Mouse (Mus musculus): ENCODE measurements around the gene Rragb. TPM values are rescaled to one million over a fixed set of nuclear protein-coding genes. Genes with fewer than 3 reads are reported as not detected.
"Not testable (repeated sequence)": the region's sequence is repeated elsewhere in the genome, so short reads cannot be mapped to it uniquely, and the experiment has no call there.

The Rragb gene
- 1 to 10 TPM; 4.5 to 4.8 TPM for polyA plus RNA-seq (2017; shearing (Covaris generic))

DNA sequence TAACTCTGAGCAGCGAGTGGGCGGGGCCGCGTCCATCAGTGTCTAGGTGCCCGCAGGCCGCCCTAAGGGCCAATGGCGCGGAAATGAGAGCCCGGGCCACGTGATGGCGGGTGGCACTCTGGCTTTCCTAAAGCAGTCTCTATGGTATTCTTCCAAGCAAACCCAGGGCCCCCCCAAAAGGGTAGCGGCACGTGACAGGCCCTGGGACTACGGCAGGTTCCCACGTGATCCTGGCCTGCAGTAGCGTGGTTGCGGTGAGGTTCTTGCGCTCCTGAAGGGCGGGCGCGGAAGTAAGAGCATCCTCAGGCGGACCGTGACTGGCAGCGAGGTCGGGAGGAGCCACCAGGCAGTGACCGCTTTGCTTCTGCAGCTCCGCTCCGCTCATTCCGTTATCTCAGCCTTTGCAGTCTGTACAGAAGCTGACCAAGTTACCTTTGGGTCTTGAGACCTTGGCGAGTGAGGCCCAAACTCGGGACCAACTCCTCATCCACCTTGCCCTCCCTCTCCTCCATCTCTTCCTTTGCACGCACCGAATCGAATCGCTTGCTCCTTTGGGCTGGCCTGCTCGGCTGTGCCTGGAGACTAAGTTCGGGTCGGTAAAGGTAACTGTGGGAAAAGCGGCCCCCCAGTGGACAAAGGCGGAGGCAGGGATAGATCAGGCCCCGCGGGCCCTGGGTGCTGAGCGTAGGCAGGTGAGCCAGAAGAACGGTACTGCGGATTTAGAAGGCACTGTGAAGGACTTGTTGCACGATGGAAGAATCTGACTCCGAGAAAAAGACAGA, at the start of gene Rragb:
Rragb (plus strand) TSS at position 248 of the 782 bp plus-strand sequence.
- ATAC-seq: peak; percentile 94

GRCm38 (mm10) chrX:153118486-153118885, 21.3 kb upstream of the Rragb start, which contains the start of gene Foxr2:
Foxr2 (plus strand) TSS chrX:153118786.
- no peak for ATAC-seq

DNA sequence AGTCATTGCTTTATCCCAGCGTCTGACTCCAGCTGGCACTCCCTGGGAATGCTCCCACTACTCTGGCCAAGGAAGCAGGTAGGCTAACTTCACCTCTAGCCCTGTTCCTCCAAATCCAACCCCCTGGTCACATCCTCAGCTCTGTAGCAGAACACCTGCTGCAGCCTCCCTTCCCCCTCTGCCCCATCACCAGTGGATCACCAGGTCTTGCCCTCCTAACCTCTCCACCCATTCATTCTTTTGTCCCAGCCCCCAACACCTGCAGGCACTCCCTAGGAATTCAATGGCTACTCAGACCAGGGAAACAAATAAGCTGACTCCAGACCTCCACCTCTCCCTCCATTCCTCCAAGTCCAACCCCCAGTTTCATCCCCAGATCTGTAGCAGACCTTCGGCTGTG, 20.8 kb upstream of the Rragb start:
- no peak for ATAC-seq

DNA sequence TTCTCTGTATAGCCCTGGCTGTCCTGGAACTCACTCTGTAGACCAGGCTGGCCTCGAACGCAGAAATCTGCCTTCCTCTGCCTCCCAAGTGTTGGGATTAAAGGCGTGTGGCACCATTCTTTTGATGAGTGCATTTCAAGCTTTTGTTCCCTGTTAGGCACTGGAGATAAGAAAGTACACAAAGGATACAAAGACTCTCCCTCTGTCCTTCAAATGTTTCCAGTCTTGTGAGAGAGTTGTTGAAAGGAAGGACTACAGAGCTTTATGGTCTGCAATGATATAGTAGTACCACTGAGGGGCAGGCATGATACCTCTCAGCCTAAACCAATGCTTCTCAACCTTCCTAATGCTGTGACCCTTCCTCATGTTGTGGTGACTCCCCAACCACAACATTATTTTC, 2.9 kb downstream of the Rragb start:
- ATAC-seq: no peak

DNA sequence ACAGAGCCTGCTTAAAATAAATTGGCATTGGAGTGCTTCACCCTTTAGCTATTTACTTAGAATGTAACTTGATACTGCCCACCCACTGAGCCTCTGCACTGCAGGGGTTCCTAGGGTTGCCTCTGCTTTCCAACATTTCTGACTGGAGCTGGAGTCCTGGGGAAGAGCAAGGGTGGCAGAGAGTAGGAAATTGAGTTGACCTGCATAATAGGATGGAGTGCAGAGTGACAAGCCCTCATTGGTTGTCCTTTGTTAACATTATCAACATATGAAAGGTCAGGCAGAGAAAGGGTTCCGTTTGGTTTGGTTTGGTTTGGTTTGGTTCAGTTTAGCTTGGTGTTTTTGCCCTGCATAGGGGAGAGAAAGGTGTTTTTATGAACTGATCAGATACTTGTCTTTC, 12.0 kb downstream of the Rragb start:
- no peak for ATAC-seq

- peak; percentile 84 for ATAC-seq
Measured at GRCm38 (mm10) chrX:153155322-153155721, 15.5 kb downstream of the Rragb start.

DNA sequence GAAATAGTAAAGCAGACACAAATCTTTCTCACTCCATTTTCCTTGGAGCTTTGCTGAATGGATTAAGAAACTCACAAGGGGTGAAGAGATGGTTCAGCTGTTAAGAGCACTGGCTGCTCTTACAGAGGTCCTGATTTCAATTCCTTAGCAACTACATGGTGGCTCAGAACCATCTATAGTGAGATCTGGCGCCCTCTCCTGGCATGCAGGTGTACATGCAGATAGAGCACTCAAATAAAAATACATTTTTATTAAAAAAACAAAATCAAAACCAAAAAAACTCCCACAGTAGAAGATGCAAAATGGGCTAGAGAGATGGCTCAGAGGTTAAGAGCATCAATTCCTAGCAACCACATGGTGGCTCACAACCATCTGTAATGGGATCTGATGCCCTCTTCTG, 35.0 kb downstream of the Rragb start:
- peak; percentile 36 for ATAC-seq

GRCm38 (mm10) chrX:153182221-153182620, 42.4 kb downstream of the Rragb start:
- ATAC-seq: no peak

DNA sequence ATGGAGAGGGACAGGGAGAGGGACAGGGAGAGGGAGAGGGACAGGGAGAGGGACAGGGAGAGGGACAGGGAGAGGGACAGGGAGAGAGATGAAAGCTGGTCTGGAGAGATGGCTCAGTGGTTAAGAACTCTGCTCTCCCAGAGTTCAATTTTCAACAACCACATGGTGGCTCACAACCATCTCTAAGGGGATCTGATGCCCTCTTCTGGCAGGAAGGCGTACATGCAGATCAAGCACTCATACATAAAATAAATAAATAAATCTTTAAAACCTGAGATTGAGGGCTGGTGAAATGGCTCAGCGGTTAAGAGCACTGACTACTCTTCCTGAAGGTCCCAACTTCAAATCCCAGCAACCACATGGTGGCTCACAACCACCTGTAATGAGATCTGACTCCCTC, 59.4 kb downstream of the Rragb start:
- not testable (repeated sequence) for ATAC-seq

DNA sequence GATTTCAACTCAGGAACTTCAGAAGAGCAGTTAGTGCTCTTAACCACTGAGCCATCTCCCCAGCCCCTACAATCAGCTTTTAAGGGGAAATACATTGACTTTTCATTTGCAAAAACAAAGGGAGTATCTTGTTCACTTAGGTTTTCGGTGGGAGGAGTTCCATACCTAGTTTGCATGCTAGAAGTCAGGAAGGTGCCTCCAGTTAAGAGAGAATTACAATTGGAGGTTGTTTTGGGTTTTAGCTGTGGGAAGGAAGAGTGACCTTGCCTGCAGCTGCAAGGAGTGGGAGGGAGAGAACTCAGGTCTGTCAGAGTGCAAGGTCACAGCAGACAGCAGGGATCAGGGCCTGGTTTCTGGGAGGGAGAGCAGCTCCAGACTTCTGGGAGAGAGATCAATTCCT, 71.3 kb downstream of the Rragb start:
- no peak for ATAC-seq

Other genes with a start within 250 kb of the Rragb start
- not detected for gene Usp51, start 133.5 kb upstream of the Rragb start, polyA plus RNA-seq (2017; shearing (Covaris generic))
- 1 to 10 TPM in 1 of 2 experiments, under 1 TPM in 1; 0.46 to 1.0 TPM for gene Mageh1, start 102.4 kb upstream of the Rragb start, polyA plus RNA-seq (2017; shearing (Covaris generic))
- gene Foxr2, start 21.2 kb upstream of the Rragb start, polyA plus RNA-seq (2017; shearing (Covaris generic)): not detected
- gene Klf8, start 97.5 kb downstream of the Rragb start, polyA plus RNA-seq (2017; shearing (Covaris generic)): under 1 TPM; 0.78 to 0.84 TPM